Mouse (Mus musculus): ENCODE data around the gene Ift52. TPM values are rescaled to one million over a fixed set of nuclear protein-coding genes. Genes with fewer than 3 reads are reported as not detected.

Gene Ift52
- total and polyA plus RNA-seq, 2 experiments from 2014 or later = 15.8 to 31.8 TPM

GRCm38 (mm10) chr2:163082591-163082990 lies 65.4 kb downstream of the Ift52 start:
- 89% methylated on average over 5 of the region's 5 CpGs for WGBS
- ATAC-seq (no peak), DNase-seq (ENCODE audit: low spot score) (no peak)
- Histone ChIP-seq H3K9me3 (ENCODE audit: low read length) (no peaks in the 10 kb centered on the region), H3K4me2 (ENCODE audit: low read depth, low read length) (no peak overlapping the region), H3K27me3 (ENCODE audit: insufficient read depth, low read length) (no peaks in the 10 kb centered on the region), H3K4me3 (ENCODE audit: low read length) (no peak overlapping the region), H3K36me3 (ENCODE audit: insufficient read depth, low read length) (no peaks in the 10 kb centered on the region), H3K4me1 (ENCODE audit: insufficient read depth, low read length) (no peaks in the 10 kb centered on the region), H3K9ac (replicated peaks; ENCODE audit: low read length) (no peak overlapping the region), H3K27ac (no peak overlapping the region)
- TF ChIP-seq CTCF (IDR thresholded peaks at IDR 0.05; ENCODE audit: low read depth) = no peak

- no peaks in the 10 kb centered on the region for H3K9me3 ChIP-seq (ENCODE audit: low read length)
- H3K4me3 ChIP-seq (ENCODE audit: low read length) = no peak overlapping the region
- H3K4me1 ChIP-seq (ENCODE audit: insufficient read depth, low read length) = no peaks in the 10 kb centered on the region
- no peak overlapping the region for H3K27ac ChIP-seq
- no peaks in the 10 kb centered on the region for H3K27me3 ChIP-seq (ENCODE audit: insufficient read depth, low read length)
- H3K9ac ChIP-seq (replicated peaks; ENCODE audit: low read length) = no peak overlapping the region
- TF ChIP-seq CTCF (IDR thresholded peaks at IDR 0.05; ENCODE audit: low read depth) = no peak
- no peak overlapping the region for H3K4me2 ChIP-seq (ENCODE audit: low read depth, low read length)
- no peak for ATAC-seq
- WGBS = 95% methylated on average over 3 of the region's 3 CpGs
- no peak for DNase-seq (ENCODE audit: low spot score)
- H3K36me3 ChIP-seq (ENCODE audit: insufficient read depth, low read length) = no peaks in the 10 kb centered on the region
Observed at GRCm38 (mm10) chr2:163084519-163084918, 67.4 kb downstream of the Ift52 start.

- Histone ChIP-seq H3K36me3 (ENCODE audit: insufficient read depth, low read length) (no peaks in the 10 kb centered on the region), H3K9ac (replicated peaks; ENCODE audit: low read length) (no peak overlapping the region), H3K4me2 (ENCODE audit: low read depth, low read length) (no peak overlapping the region), H3K4me1 (ENCODE audit: insufficient read depth, low read length) (no peaks in the 10 kb centered on the region), H3K4me3 (ENCODE audit: low read length) (no peak overlapping the region), H3K27ac (no peak overlapping the region), H3K27me3 (ENCODE audit: insufficient read depth, low read length) (no peaks in the 10 kb centered on the region), H3K9me3 (ENCODE audit: low read length) (no peaks in the 10 kb centered on the region)
- WGBS = 86% methylated on average over 6 of the region's 6 CpGs
- DNase-seq (ENCODE audit: low spot score) (no peak), ATAC-seq (no peak)
- TF ChIP-seq CTCF (IDR thresholded peaks at IDR 0.05; ENCODE audit: low read depth) = no peak
Observed at GRCm38 (mm10) chr2:163085047-163085446, 67.9 kb downstream of the Ift52 start.

- no peaks in the 10 kb centered on the region for H3K9me3 ChIP-seq (ENCODE audit: low read length)
- no peak overlapping the region for H3K27ac ChIP-seq
- H3K4me2 ChIP-seq (ENCODE audit: low read depth, low read length) = no peak overlapping the region
- H3K27me3 ChIP-seq (ENCODE audit: insufficient read depth, low read length) = no peaks in the 10 kb centered on the region
- H3K9ac ChIP-seq (replicated peaks; ENCODE audit: low read length) = no peak overlapping the region
- ATAC-seq (no peak), DNase-seq (ENCODE audit: low spot score) (no peak)
- no peaks in the 10 kb centered on the region for H3K36me3 ChIP-seq (ENCODE audit: insufficient read depth, low read length)
- H3K4me3 ChIP-seq (ENCODE audit: low read length) = no peak overlapping the region
- WGBS = 86% methylated on average over 8 of the region's 8 CpGs
- no peaks in the 10 kb centered on the region for H3K4me1 ChIP-seq (ENCODE audit: insufficient read depth, low read length)
- TF ChIP-seq CTCF (IDR thresholded peaks at IDR 0.05; ENCODE audit: low read depth) = no peak
Observed at GRCm38 (mm10) chr2:163086561-163086960, 69.4 kb downstream of the Ift52 start.

- Histone ChIP-seq H3K27me3 (ENCODE audit: insufficient read depth, low read length) (no peaks in the 10 kb centered on the region), H3K36me3 (ENCODE audit: insufficient read depth, low read length) (no peaks in the 10 kb centered on the region), H3K9me3 (ENCODE audit: low read length) (no peaks in the 10 kb centered on the region), H3K4me2 (ENCODE audit: low read depth, low read length) (no peak within 1 kb of the TSS), H3K27ac (no peak within 1 kb of the TSS), H3K9ac (replicated peaks; ENCODE audit: low read length) (no peak within 1 kb of the TSS), H3K4me1 (ENCODE audit: insufficient read depth, low read length) (no peaks in the 10 kb centered on the region), H3K4me3 (ENCODE audit: low read length) (no peak within 1 kb of the TSS)
- DNase-seq (ENCODE audit: low spot score) (no peak), ATAC-seq (no peak)
- no peak for TF ChIP-seq CTCF (IDR thresholded peaks at IDR 0.05; ENCODE audit: low read depth)
- WGBS = 84% methylated on average over 9 of the region's 9 CpGs
Observed at GRCm38 (mm10) chr2:163087728-163088127, 70.6 kb downstream of the Ift52 start, which contains the start of gene Gtsf1l. TSS of gene Gtsf1l (minus strand) at chr2:163087855.

DNA sequence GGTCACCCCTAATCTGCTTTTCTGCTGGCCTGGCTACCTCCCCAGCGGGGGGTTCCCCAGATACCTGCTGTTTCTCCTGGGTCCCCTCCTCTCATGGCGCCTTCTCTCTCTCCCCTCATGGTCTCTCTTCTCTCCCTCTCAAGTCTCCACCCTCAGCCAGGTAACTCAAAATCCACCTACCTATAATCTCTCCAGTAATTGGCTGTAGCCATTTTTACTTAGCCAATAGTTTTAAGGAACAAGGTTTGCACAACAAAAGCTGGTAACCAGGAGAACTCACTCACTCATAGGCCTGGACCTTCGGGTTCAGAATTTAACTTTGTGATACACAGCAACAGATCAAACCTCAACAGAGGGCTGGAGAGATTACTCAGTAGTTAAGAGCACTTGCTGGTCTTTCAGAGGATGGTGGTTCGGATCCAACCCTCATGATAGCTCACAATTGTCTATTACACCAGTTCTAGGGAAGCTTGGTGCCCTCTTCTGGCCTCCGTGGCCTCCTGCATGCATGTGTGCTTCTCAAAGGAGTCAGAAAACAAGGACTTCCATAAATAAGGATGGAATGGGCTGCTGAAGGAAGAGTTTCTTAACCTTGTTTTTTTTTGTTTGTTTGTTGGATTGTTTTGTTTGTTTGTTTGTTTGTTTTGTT lies 72.4 kb downstream of the Ift52 start:
- peak; percentile 30 for TF ChIP-seq CTCF (IDR thresholded peaks at IDR 0.05; ENCODE audit: low read depth)
- no peak overlapping the region for H3K27ac ChIP-seq
- no peaks in the 10 kb centered on the region for H3K36me3 ChIP-seq (ENCODE audit: insufficient read depth, low read length)
- no peak overlapping the region for H3K4me3 ChIP-seq (ENCODE audit: low read length)
- H3K27me3 ChIP-seq (ENCODE audit: insufficient read depth, low read length) = no peaks in the 10 kb centered on the region
- no peak overlapping the region for H3K9ac ChIP-seq (replicated peaks; ENCODE audit: low read length)
- no peak for ATAC-seq
- no peaks in the 10 kb centered on the region for H3K4me1 ChIP-seq (ENCODE audit: insufficient read depth, low read length)
- no peak overlapping the region for H3K4me2 ChIP-seq (ENCODE audit: low read depth, low read length)
- DNase-seq (ENCODE audit: low spot score) = no peak
- no peaks in the 10 kb centered on the region for H3K9me3 ChIP-seq (ENCODE audit: low read length)
- WGBS = 78% methylated on average over 5 of the region's 5 CpGs

DNA sequence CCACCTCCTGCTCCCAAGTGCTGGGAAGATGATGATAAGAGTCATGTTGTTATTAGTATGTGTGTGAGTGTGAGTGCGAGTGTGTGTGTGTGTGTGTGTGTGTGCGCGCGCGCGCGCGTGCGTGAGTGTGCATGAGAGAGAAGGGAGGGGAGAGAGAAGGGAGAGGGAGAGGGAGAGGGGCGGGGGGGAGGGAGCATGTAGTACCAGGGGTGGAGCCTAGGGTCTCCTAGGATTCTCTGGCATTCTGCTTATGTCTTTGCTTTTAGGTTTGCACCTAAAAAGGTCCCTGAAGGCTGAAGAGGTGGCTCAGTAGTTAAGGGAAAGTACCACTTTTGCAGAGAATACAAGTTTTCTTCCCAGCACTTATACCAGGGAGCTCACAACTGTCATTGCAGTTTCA lies 77.8 kb downstream of the Ift52 start:
- no peaks in the 10 kb centered on the region; the same call in 1 of the 2 replicates for H3K4me1 ChIP-seq (ENCODE audit: insufficient read depth, low read length)
- no peak overlapping the region for H3K4me2 ChIP-seq (ENCODE audit: low read depth, low read length)
- H3K4me3 ChIP-seq (ENCODE audit: low read length) = no peak overlapping the region
- 93% methylated on average over 10 of the region's 10 CpGs for WGBS
- no peak overlapping the region for H3K9ac ChIP-seq (replicated peaks; ENCODE audit: low read length)
- no peaks in the 10 kb centered on the region for H3K9me3 ChIP-seq (ENCODE audit: low read length)
- ATAC-seq = no peak
- H3K27me3 ChIP-seq (ENCODE audit: insufficient read depth, low read length) = peaks cover 2% of the 10 kb centered on the region; the same call in 1 of the 2 replicates
- no peaks in the 10 kb centered on the region for H3K36me3 ChIP-seq (ENCODE audit: insufficient read depth, low read length)
- no peak for DNase-seq (ENCODE audit: low spot score)
- no peak for TF ChIP-seq CTCF (IDR thresholded peaks at IDR 0.05; ENCODE audit: low read depth)
- no peak overlapping the region for H3K27ac ChIP-seq

Small RNA genes lying within 50 kb of the gene (microRNA-seq; reads per million reads assigned to microRNA genes)
- 0 reads per million in 2 experiments for gene Gm22174
- gene Mir7003 = 0 reads per million in 2 experiments

Other genes starting within 250 kb of the Ift52 start
- 87.2 and 99.4 TPM in 2 replicates for gene Srsf6, start 85.8 kb upstream of the Ift52 start, total RNA-seq (2014; rRNA removed)
- 124 and 135 TPM in 2 replicates for gene Srsf6, start 85.8 kb upstream of the Ift52 start, polyA plus RNA-seq (2015; fragmentation: Nextera tagmentation; extraction: Ambion mirVana)
- 10.9 and 38.4 TPM in 2 replicates for gene L3mbtl1, start 73.9 kb upstream of the Ift52 start, total RNA-seq (2014; rRNA removed)
- gene L3mbtl1, start 73.9 kb upstream of the Ift52 start, polyA plus RNA-seq (2015; fragmentation: Nextera tagmentation; extraction: Ambion mirVana) = 7.5 and 8.1 TPM in 2 replicates
- gene Sgk2, start 30.0 kb upstream of the Ift52 start, total RNA-seq (2014; rRNA removed) = 0.07 and 0.16 TPM in 2 replicates
- gene Sgk2, start 30.0 kb upstream of the Ift52 start, polyA plus RNA-seq (2015; fragmentation: Nextera tagmentation; extraction: Ambion mirVana) = 0.11 and 0.23 TPM in 2 replicates
- 3.9 and 5.2 TPM in 2 replicates for gene Mybl2, start 37.3 kb downstream of the Ift52 start, total RNA-seq (2014; rRNA removed)
- 3.7 and 4.5 TPM in 2 replicates for gene Mybl2, start 37.3 kb downstream of the Ift52 start, polyA plus RNA-seq (2015; fragmentation: Nextera tagmentation; extraction: Ambion mirVana)
- gene Gtsf1l, start 70.5 kb downstream of the Ift52 start, total RNA-seq (2014; rRNA removed) = not detected in 2 replicates
- not detected in 2 replicates for gene Gtsf1l, start 70.5 kb downstream of the Ift52 start, polyA plus RNA-seq (2015; fragmentation: Nextera tagmentation; extraction: Ambion mirVana)
- gene Tox2, start 185.8 kb downstream of the Ift52 start, total RNA-seq (2014; rRNA removed) = 4.3 and 5.0 TPM in 2 replicates
- 15.2 and 19.1 TPM in 2 replicates for gene Tox2, start 185.8 kb downstream of the Ift52 start, polyA plus RNA-seq (2015; fragmentation: Nextera tagmentation; extraction: Ambion mirVana)

Data from hindbrain, postnatal 0 days (tissue).